Mouse (Mus musculus): ENCODE results near the gene Prr14.
A peak's percentile ranks its signal among the peaks of the same experiment; 100 is the strongest.
"Not testable (repeated sequence)": the region's sequence is repeated elsewhere in the genome, so short reads cannot be mapped to it uniquely, and the experiment has no call there.

Prr14 gene

DNA sequence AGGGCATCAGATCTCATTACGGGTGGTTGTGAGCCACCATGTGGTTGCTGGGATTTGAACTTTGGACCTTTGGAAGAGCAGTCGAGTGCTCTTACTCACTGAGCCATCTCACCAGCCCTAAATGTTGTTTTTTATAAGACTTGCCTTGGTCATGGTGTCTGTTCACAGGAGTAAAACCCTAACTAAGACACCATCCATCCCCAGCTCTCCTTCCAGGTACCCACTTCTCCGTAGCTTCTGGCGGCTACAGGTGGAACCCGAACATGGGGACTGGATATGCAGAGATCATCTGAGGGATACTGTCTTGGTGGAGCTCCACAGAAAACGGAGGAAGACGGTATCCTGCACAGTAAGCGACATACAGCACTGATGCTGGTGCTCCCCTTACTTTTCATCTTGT is at the start of gene Prr14:
Prr14 (plus strand) TSS at position 301 of the 400 bp plus-strand sequence.
- DNase-seq (ENCODE audit: low read depth, low spot score), result not testable (repeated sequence)

DNA sequence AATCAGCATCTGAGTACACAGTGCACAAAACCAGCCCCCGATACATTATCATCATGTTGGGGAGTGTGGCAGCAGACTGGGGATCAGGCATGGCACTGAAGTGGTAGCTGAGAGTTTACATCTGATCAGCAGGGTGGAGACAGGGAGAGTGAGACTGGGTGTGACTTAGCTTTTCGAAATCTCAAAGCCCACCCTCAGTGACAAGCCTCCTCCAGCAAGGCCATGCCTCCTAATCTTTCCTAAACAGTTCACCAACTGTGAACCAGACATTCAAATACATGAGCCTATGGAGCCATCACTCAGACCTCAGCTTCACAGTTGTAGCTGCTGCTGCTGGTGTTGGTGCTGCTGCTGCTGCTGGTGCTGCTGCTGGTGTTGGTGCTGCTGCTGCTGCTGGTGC is 48.0 kb upstream of the Prr14 start:
- no peak for DNase-seq (ENCODE audit: low read depth, low spot score)

DNA sequence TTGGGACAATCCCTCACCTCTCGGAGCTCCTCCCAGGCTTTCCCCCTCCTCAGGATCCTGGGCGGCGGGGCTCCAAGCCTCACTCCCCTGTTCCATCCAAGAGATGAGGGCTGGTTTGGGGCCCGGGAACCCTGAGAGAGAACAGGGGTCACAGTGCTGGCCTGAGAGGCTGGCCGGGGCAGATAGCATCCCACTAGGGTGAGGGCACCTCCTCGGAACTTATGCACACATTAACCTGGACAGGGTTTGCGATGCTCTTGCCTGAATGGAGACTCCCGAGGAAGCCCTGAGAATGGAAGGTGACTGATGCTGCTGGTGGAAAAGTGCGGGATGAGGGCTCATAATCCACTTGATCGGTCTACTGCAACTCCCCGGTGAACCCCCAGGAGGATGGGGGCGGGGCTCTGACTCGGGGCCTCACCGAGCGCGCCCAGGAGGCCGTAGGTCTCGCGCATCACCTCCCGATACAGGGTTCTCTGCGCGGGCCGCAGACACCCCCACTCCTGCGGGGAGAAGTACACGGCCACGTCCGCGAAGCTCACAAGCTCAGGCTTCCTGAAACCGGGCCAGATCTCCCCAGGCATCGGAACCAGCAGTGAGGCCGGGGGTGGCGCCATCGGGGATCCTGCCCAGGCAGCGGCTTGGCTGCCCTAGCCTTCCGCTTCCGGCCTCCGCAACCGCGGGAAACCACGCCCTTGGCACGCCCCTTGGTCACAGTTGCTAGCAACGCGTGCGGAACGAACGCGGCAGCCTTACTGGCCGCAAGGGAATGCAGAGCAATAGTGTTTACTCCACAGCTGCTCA is 37.8 kb upstream of the Prr14 start, which contains the start of gene Zfp688:
Zfp688 (minus strand) TSS at position 681 of the 804 bp plus-strand sequence.
- peak; percentile 68 for DNase-seq (ENCODE audit: low read depth, low spot score)

DNA sequence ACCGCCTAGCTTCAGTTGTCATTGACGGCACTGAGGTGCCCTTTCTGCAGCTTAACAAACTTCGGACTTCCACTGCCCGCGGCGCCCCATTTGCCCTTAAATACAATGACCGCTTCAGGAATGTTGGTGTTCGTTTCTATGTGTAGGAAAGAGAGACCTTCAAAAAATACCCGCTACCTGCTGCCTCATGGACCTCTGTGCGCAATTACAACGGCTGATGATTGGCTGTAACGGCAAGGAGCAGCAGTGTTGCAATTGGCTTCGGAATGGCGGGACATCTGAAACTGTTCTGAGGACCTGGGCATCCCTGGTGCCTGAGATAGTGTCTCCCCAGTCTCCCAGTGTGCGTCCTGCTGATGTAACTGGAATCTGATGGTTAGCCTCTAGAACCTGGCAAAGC is 37.2 kb upstream of the Prr14 start:
- DNase-seq (ENCODE audit: low read depth, low spot score), result no peak

DNA sequence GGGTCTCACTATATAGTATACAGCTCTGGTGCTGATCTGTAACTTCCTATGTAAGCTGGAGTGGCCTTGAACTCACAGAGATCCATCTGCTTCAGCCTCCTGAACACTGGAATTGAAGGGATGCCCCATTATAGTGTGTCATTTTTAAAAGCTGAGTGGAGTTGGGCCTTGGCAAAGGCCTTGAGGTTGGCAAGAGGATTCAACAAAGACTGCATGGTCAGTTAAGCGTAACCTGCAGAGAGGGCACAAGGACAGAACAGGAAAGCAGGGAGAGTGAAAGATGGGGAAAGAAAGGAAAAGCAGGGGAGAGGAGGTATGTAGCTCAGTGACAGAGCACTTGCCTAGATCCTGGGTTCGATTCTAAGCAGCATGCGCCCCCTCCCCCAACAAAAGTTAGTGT is 34.1 kb upstream of the Prr14 start:
- DNase-seq (ENCODE audit: low read depth, low spot score), result no peak

DNA sequence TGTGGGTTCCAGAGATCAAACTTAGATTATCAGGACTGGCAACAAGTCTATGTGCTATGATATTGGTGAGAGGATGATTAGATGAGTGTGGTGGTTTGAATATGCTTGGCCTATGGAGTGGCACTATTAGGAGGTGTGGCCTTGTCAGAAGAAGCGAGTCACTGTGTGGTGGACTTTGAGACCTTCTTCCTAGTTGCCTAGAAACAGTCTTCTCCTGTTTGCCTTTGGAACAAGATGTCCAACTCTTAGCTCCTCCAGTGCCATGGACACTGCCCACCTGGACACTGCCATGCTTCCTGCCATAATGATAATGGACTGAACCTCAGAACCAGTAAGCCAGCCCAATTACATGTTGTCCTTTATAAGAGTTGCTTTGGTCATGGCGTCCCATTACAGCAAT is 33.5 kb upstream of the Prr14 start:
- no peak for DNase-seq (ENCODE audit: low read depth, low spot score)

DNA sequence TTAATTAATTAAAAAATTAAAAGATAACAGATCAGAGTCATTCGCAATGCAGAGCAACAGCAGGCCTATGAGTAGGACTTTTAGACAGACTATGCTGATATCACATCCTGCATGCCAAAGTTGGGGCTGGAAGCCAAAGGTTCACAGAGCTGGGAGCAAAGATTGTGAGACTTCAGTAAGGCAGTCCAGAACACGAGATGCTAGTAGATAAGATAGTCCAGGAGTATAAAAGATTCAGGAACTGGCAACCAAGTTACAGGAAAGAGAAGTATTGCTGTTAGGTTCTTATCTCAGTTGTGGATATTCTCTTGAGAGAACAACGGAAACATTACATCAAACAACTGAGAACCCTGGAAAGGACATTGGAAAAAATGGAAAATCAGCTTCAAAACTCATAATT is 33.1 kb upstream of the Prr14 start:
- DNase-seq (ENCODE audit: low read depth, low spot score), result no peak

DNA sequence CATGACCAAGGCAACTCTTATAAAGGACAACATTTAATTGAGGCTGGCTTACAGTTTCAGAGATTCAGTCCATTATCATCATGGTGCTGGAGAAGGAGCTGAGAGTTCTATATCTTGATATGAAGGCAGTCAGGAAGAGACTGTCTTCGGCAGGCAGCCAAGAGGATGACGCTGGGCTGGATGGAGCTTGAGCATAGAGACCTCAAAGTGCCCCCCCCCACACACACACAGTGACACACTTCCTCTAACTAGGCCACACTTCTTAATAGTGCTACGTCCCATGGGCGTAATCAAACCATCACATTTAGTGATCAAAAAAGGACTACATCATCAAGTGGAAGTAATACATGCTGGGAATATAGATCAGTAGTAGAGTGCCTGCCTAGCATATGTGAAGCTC is 24.2 kb upstream of the Prr14 start:
- no peak for DNase-seq (ENCODE audit: low read depth, low spot score)

DNA sequence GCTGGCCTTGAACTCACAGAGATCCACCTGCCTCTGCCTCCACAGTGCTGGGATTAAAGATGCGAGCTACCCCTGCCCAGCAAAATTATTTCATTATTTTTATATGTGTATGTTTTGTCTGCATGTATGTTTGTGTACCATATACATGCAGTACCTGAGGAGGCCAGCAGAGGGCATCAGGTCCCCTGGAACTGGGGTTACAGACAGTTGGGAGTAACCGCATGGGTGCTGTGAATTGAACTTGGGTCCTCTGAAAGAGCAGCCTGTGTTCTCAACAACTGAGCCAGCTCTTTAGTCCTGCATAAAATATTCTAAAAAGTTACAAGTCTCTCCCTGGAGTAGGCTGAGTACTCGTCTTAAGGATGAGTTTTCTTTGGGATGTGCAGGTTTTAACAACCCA is 21.7 kb upstream of the Prr14 start:
- no peak for DNase-seq (ENCODE audit: low read depth, low spot score)

DNA sequence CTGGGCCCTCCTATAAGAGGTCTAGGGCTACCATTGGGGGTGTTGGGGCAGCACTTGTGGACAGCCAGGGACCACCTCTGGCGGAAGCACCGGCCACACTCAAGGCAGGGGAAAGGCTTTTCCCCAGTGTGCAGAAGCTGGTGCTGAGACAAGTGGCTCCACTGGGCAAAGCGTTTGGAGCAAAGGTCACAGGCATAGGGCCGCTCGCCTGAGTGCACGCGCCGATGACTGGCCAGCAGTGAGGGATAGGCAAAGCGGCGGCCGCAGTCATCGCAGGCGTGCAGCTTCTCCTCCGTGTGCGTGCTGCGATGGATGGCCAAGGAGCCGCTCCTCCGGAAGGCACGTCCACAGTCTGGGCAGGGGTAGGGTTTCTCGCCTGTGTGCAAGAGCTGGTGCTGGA is 15.4 kb upstream of the Prr14 start:
- DNase-seq (ENCODE audit: low read depth, low spot score), result no peak

DNA sequence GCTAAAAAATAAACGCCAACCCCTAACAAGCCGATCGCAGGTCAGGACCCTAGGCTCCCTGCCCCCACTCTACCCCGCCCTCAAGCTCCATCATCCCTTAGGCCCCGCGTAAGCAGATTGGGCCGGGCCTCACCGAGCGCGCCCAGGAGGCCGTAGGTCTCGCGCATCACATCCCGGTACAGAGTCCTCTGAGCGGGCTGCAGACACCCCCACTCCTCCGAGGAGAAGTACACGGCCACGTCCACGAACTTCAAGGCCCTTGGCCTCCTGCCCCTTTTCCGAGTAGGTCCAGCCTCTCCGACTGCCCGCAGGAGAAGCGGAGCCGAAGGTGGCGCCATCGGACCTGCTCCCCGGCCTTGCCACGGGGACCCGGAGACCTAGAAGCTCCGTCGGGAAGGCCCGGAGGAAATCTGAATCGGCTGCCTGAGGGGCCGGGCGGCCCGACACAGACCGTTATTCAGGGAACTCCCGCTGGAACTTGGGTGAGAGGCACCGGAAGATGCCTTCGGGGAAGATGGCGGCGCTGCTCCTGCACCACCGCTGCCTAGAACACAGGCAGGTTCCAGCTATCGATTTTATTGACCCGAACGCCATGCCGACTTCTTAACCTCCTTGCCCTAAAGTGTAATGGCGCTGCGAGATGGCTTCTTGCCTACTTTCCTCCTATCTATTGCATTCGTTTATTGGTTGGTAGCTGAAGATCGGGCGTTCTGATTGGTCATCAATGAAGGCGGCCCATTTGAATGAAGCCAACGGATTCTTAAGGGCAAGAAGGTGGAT is 10.7 kb upstream of the Prr14 start, which contains the start of gene Zfp689:
Zfp689 (minus strand) TSS at position 638 of the 780 bp plus-strand sequence.
- peak; percentile 99 for DNase-seq (ENCODE audit: low read depth, low spot score)

DNA sequence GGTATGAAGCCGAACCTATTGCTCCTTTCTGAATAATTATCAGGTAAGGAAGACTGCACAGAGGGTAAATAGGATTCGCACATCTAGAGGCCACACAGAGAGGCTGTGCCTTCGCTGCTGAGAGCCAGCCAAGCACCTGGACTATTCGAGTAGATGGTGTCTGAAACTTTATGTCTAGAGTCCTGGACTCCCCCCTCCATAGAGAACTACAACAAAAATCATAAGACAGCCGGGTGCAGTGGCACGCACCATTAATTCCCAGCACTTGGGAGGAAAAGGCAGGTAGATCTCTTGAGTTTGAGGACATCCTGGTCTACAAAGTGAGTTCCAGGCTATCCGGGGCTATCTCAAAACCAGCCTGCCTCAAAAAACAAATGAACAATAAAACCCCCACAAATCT is 9.4 kb upstream of the Prr14 start:
- no peak for DNase-seq (ENCODE audit: low read depth, low spot score)

DNA sequence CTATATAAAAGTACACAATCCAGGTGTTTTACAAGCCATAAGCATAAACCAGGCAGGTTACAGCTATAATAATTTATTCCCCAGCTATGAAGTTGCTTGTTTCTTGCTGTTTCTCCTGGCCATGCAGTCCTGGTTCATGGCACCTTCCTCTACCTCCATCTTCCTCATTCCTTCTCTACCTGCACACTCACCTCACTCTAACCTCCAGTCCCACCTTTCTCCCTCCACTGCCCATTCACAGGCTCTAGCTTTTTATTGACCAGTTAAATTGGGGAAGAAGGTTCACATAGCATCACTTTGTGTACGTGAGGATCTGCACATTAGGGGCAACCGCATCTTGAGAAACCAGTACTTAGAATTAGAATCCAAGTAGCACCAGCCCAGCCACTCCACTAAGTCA is 6.4 kb upstream of the Prr14 start:
- no peak for DNase-seq (ENCODE audit: low read depth, low spot score)

DNA sequence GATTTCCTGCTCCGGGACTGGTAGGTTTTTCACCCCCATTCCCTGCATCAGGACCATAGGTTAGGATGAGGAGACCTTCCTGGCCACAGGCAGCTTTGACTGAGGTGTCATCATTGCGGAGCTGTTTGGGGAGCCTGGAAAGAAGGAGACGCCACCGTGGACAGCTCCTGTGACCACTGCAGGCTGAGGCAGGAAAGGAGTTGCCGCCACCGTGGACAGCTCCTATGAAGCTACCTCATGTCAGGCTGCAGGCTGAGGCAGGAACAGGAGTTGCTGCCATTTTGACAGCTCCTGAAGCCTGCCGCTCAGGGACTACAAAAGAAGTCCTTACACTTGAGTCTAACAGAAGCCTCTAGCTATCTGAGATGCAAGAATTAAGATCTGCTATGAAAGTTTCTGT is 4.5 kb upstream of the Prr14 start:
- DNase-seq (ENCODE audit: low read depth, low spot score), result no peak

DNA sequence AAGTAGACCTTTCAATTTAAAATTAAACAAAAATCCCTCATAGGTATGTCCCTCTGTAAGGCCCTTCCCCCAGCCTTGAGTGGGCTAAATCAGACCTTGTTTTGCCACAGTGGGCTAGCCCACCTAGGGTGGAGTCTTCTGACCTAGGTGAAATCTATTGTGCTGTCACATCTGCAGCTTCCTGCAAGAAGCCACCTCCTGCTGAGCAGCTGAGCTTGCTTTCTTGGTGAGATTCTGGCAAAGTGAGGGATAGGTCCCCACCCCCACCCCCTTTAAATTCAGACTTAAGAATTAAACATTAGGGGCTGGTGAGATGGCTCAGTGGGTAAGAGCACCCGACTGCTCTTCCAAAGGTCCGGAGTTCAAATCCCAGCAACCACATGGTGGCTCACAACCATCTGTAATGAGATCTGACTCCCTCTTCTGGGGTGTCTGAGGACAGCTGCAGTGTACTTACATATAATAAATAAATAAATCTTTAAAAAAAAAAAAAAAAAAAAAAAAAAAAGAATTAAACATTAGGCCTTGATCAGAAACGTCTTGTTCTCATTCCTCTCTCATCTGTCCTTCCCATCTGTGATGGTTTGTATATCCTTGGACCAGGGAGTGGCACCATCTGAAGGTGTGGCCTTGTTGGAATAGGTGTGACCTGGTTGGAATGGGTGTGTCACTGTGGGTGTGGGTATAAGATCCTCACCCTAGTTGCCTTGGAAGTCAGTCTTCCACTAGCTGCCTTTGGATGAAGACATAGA is 864 bp upstream of the Prr14 start:
- DNase-seq (ENCODE audit: low read depth, low spot score), result not testable (repeated sequence)

DNA sequence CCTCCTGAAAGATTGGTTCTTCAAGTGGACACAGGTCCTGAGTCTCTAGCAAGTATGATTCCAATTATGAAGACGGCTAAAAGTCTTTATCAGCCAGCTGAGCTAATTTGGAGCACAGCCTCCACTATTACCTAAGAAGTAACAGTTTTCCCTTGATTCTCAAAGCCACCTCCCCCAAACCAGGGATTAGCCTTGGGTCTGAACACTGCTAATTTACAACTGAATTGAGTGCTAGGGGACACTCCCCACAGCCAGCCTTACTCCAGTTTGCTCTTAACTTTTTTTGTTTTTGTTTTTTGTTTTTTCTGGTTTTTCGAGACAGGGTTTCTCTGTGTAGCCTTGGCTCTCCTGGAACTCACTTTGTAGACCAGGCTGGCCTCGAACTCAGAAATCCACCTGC is 5.8 kb downstream of the Prr14 start:
- no peak for DNase-seq (ENCODE audit: low read depth, low spot score)

DNA sequence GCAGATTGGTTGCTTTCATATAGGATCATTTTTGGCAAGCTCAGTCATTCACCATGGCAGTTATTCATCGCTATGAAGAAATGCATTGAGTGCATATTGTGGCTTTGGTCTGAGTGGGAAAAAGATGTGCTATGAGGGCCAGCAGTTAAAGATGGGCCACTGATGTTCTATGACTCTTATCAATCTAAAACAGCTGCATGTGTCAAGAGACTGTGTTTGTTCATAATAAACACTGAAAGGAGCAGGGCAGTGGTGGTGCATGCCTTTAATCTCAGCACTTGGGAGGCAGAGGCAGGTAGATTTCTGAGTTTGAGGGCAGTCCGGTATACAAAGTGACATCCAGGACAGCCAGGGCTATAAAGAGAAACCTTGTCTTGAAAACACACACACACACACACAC is 6.3 kb downstream of the Prr14 start:
- DNase-seq (ENCODE audit: low read depth, low spot score), result not testable (repeated sequence)

DNA sequence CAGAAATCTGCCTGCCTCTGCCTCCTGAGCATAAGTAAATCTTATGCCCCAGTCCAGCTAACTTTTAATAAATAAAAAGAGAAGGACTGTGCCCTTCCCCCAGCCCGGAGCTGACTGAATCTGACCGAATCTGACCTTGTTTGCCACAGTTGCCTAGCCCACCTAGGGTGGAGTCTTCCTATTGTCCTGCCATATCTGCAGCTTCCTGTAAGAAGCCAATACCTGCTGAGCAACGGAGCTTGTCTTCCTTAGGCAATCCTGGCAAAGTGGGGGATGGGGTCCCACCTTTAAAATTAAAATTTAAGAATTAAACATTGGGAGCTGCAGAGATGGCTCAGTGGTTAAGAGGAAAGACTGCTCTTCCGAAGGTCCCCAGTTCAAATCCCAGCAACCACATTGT is 7.2 kb downstream of the Prr14 start:
- DNase-seq (ENCODE audit: low read depth, low spot score), result no peak

DNA sequence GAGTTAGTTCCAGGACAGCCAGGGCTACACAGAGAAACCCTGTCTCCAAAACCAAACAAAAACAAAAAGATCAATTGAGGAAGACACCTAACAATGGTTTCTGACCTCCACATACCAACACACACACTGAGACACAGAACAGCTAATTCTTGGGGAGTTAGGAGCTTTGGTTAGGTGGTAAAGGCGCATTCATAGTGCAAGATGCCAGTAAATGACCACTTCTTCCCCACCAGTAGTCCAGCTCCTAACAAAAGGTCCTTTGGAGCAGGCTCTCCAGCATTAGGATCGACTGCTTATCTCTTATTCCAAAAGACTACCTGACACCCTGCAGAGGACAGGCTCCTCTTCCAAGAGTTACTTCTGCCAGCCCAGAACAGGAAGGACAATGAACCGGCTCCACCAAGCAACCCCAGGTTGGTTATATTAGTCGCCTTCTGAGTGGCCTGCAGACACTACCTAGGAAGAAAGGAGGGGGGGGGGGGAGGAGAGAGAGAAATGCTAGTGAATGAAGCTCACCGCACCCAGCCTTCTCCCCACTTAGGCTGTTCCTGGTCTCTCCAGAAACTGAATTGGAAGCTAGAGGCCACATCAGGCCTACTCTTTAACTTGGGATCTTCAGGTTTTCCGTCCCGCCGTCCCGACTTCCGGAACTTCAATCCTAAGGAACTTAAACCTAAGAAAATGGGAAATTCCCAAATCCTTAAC is 10.8 kb downstream of the Prr14 start:
- DNase-seq (ENCODE audit: low read depth, low spot score), result no peak

DNA sequence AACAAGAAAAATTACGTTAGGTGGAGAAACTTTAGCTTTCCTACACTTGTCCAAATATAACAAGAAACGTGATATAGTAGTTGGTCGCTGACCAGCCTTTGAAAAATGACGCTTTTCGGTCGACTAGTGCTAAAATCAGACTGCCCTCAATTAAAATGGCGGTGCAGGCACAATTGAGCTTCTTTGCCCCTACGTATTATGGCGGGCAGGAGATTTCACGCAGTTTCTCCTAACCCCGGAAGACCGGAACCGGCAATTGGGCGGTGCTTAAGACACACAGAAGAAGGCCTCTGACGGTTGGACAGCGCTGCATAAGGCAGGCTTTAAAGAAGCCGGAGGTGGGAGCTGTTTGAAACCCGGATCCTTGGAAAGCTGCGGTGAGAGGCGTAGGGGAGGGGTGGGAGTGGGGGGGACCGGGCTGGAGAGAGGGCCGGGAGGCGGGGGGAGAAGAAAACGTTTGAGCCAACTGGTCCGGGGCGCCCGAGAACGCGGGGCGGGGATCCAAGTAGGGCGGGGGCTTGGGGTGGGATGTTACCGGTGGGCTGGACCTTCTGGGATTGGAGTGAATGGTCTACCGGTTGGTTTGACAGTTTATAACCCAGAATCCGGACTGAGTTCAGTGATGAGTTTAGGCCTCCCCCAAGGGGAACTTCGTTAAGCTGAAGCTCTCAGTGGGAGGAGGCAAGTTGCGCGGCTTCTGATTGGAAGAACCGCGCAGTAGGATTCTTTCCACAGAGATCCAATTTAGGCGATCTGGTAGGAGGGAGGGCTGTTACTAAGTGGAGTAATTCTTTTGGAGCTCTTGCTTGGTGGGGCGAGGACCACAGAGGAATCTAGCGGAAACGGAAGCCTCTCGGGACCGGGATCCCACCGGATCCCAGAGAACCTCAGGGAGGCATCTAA is 11.6 kb downstream of the Prr14 start:
- DNase-seq (ENCODE audit: low read depth, low spot score), result peak; percentile 91

DNA sequence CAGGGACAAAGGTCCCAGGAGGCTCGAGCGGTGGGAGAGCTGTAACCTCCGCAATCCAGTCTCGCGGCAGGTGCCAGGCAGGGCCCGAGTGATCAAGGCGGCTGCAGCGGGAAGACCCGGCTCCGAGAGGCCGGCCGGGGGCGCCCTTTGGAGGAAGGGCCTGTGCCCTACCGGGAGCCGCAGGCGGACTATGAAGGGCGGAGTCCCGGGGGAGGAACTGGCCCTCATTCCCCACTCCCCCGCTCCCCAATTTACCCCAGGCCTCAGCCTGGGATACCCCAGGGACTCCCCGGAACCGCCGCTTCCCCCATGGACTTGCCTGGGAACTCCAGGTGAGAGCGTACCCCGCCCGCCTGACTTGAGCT is 12.2 kb downstream of the Prr14 start:
- DNase-seq (ENCODE audit: low read depth, low spot score), result no peak
